Mouse (Mus musculus): ENCODE data around the gene Tinagl1. TPM values are rescaled to one million over a fixed set of nuclear protein-coding genes. Genes with fewer than 3 reads are reported as not detected.

Tinagl1 gene
- polyA plus RNA-seq, 1 experiment, result 134 TPM

- 70% methylated on average over 5 of the region's 5 CpGs for WGBS
- Histone ChIP-seq H3K4me3 (replicated peaks; ENCODE audit: extremely low read depth, low read depth, low read length) (no peak overlapping the region), H3K4me1 (ENCODE audit: control insufficient read depth, insufficient read depth, low read length) (peaks cover 10% of the 10 kb centered on the region)
- TF ChIP-seq CTCF (IDR thresholded peaks at IDR 0.05; ENCODE audit: insufficient read depth, low read length) (no peak), POLR2A (IDR thresholded peaks at IDR 0.05; ENCODE audit: borderline replicate concordance, extremely low read depth, low read depth, low read length) (no peak)
- DNase-seq, result no peak
Measured at GRCm38 (mm10) chr4:130123020-130123419, 51.9 kb downstream of the Tinagl1 start.

- Histone ChIP-seq H3K4me1 (ENCODE audit: control insufficient read depth, insufficient read depth, low read length) (peaks cover 10% of the 10 kb centered on the region), H3K4me3 (replicated peaks; ENCODE audit: extremely low read depth, low read depth, low read length) (no peak overlapping the region)
- 77% methylated on average over 8 of the region's 8 CpGs for WGBS
- TF ChIP-seq CTCF (IDR thresholded peaks at IDR 0.05; ENCODE audit: insufficient read depth, low read length) (no peak), POLR2A (IDR thresholded peaks at IDR 0.05; ENCODE audit: borderline replicate concordance, extremely low read depth, low read depth, low read length) (no peak)
- DNase-seq, result no peak
Measured at GRCm38 (mm10) chr4:130121560-130121959, 53.4 kb downstream of the Tinagl1 start.

GRCm38 (mm10) chr4:130120752-130121151 lies 54.2 kb downstream of the Tinagl1 start:
- TF ChIP-seq CTCF (IDR thresholded peaks at IDR 0.05; ENCODE audit: insufficient read depth, low read length) (no peak), POLR2A (IDR thresholded peaks at IDR 0.05; ENCODE audit: borderline replicate concordance, extremely low read depth, low read depth, low read length) (no peak)

More at GRCm38 (mm10) chr4:130120752-130121151, 54.2 kb downstream of the Tinagl1 start:
- WGBS, result 79% methylated on average over 4 of the region's 4 CpGs
- no peak for DNase-seq
- no peak overlapping the region for H3K4me3 ChIP-seq (replicated peaks; ENCODE audit: extremely low read depth, low read depth, low read length)
- peaks cover 10% of the 10 kb centered on the region for H3K4me1 ChIP-seq (ENCODE audit: control insufficient read depth, insufficient read depth, low read length)

Other genes with a start within 250 kb of the Tinagl1 start
- 0.09 TPM in 1 of 2 replicates, not detected in the other for gene Spocd1, start 245.9 kb downstream of the Tinagl1 start, polyA plus RNA-seq (2012; rRNA removed)
- gene Adgrb2, start 190.3 kb downstream of the Tinagl1 start, polyA plus RNA-seq (2012; rRNA removed), result 0.80 and 4.6 TPM in 2 replicates
- 27.9 and 31.8 TPM in 2 replicates for gene Col16a1, start 127.3 kb downstream of the Tinagl1 start, polyA plus RNA-seq (2012; rRNA removed)
- gene Pef1, start 72.6 kb downstream of the Tinagl1 start, polyA plus RNA-seq (2012; rRNA removed), result 106 and 118 TPM in 2 replicates
- 0.19 and 0.66 TPM in 2 replicates for gene Hcrtr1, start 35.8 kb downstream of the Tinagl1 start, polyA plus RNA-seq (2012; rRNA removed)
- gene Gm853, start 47.3 kb upstream of the Tinagl1 start, polyA plus RNA-seq (2012; rRNA removed), result not detected in 2 replicates
- 42.2 and 66.5 TPM in 2 replicates for gene Serinc2, start 104.1 kb upstream of the Tinagl1 start, polyA plus RNA-seq (2012; rRNA removed)
- 48.5 and 75.4 TPM in 2 replicates for gene Fabp3, start 133.5 kb upstream of the Tinagl1 start, polyA plus RNA-seq (2012; rRNA removed)
- gene Gm10570, start 133.6 kb upstream of the Tinagl1 start, polyA plus RNA-seq (2012; rRNA removed), result 0.40 TPM in 1 of 2 replicates, not detected in the other
- 17.3 and 18.2 TPM in 2 replicates for gene Zcchc17, start 184.8 kb upstream of the Tinagl1 start, polyA plus RNA-seq (2012; rRNA removed)
- 18.1 and 26.2 TPM in 2 replicates for gene Snrnp40, start 185.0 kb upstream of the Tinagl1 start, polyA plus RNA-seq (2012; rRNA removed)

All from lung, adult 2 months (tissue).